Mouse (Mus musculus): Measurements from ENCODE around the gene Ldlrap1.

The Ldlrap1 gene

GRCm38 (mm10) chr4:134751682-134752380 is 16.0 kb downstream of the Ldlrap1 start:
- DNase-seq (ENCODE audit: low spot score in 2 of 2): no peak

DNA sequence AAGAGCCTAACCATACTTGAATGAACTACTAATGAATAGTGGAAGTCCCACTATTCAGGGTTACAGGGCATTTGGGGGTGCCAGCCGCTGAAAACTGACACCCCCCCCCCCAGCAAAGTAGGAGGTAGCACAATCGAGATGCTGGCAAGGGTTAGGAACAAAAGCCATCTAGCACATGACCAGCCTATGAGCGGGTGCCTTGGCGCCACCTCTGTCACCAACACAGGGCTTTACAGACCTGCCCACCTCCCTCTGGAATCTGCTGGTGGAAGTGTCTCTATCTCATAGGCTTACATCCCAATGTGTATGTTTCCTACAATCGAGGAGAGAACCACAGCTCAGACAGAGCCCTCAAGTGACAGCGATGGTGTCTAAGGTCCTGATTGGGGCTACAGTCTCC is 17.0 kb downstream of the Ldlrap1 start:
- DNase-seq (ENCODE audit: low spot score in 2 of 2): no peak

DNA sequence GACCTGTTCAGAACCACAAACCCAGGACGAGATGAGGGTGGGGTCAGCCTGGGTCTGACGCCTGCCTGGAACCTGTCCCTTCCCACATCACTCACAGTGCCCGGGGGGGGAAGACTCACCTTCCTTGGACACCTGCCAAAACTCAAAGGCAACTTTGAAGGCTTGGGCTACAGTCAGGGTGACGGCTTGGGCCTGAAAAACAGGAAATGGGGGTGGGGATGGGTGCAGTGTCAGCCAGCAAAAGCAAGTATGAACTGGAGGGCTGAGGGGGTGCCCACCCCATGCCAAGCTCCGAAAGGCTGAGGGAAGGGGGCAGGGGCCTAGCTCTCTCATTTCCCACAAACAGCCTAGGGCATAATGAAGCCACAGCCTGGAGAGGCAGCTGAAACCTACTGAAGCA is 17.6 kb downstream of the Ldlrap1 start:
- DNase-seq (ENCODE audit: low spot score in 2 of 2): no peak

DNA sequence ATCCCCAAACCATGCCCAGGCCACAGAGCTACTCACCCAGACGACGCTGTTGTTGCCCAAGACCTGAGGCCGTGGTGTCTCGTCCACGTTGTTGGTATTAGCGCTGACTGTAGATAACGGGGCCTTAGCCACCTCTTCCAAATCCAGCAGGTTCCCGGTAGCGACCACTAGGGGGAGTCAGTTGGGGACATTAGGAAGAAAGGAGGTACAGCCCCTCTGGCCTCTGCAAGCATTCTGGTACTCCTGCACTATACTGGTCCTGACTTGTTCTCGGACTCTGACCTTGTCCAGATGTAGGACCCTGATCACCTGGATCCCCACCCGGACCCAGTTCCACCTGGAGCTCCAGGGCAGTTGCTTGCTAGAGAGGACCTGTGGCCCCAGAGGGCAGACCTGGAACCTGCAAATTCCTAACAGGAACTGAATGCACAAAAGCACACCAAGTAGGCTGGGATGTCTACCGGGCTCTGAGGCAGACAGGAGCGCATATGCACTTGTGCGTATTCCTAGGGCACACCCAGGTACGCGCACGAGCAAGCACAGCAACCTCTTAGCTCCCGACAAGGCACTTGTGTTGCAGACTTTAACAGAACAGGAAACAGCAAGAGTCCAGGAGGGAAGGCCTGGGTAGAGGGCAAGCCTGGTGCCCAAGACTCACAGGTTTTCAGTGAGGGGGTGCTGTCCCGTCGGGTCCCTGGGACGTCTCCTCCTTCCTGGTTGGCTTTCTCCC is 18.4 kb downstream of the Ldlrap1 start:
- DNase-seq (ENCODE audit: low spot score in 2 of 2): no peak

DNA sequence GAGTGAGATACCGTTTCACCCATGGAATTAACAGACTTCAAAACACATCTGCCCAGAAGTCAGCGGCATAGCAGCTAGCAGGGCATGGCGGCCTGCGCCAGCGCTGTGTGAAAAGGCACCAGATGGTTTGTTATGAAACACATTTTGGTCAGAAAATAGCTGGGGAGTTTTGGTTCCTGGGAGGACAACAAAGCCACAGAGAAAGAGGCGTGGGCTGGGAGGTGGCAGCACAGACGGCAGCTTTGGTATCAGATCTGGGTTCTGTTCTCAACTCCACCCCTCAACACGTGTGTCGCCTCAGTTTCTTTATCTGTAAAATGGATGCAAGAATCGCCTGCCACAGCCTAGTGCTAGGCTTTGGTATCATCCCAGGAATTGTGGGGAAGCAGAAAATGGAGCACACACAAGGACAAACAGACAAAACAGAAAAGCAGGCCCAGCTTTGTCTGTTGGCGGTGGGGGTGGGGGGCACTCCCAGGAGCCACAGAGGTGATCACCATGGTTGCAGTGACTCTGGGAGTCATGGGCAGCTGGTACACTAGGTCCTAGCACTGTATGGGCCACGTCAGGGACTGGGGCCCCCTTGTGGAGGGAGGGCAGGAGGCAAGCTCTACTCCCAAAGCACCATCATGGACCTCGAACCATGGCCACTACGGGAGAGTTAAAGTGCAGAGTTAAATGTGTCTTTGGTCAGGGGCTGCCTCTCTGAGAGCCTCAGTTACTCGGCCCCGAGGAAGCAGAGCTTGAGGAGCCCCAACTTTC is 21.7 kb downstream of the Ldlrap1 start:
- no peak for DNase-seq (ENCODE audit: low spot score in 2 of 2)

GRCm38 (mm10) chr4:134743881-134744633 is 23.8 kb downstream of the Ldlrap1 start:
- no peak for DNase-seq (ENCODE audit: low spot score in 2 of 2)

DNA sequence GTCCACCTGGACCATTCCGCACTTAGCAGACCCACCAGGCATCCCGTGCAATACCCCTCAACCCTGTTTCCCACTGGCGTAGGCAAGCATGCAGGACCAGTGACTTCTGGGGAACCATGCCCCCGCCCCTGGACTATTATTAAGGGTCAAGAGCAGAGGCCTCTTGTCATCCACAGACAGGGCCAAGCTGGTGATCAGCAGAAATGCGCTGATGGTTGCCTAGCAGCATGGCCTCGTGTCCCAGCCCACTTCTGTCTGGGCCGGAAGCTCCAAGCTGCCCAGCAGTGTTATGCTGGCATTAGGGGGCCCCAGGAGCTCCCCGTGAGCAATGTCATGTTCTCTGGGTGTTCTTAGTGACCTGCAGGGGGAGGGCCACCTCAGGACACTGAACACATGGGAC is 25.9 kb downstream of the Ldlrap1 start:
- DNase-seq (ENCODE audit: low spot score in 2 of 2): no peak

- no peak for DNase-seq (ENCODE audit: low spot score in 2 of 2)
Measured at GRCm38 (mm10) chr4:134740186-134740585, 27.6 kb downstream of the Ldlrap1 start.

DNA sequence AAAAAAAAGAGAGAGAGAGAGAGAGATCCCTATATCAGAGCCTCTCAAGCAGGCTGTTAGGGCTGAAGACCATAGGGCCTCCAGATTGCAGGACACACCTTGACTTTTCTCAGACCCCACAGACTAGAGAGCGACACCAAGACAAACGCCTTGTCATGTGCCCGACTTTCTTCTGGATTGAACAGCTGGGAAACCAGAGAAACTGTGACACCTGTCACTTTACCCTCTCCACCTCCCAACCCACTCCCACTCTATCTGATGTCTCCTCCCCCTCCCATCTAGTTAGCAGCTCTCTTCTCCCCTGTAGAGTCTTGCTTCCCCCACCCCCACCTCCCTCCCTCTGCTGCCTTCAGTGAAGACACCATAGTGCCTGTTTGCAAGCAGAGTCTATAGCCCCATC is 28.3 kb downstream of the Ldlrap1 start:
- DNase-seq (ENCODE audit: low spot score in 2 of 2): no peak

GRCm38 (mm10) chr4:134737365-134737910 is 30.4 kb downstream of the Ldlrap1 start:
- no peak for DNase-seq (ENCODE audit: low spot score in 2 of 2)

GRCm38 (mm10) chr4:134736147-134736546 is 31.7 kb downstream of the Ldlrap1 start:
- DNase-seq (ENCODE audit: low spot score in 2 of 2): no peak

DNA sequence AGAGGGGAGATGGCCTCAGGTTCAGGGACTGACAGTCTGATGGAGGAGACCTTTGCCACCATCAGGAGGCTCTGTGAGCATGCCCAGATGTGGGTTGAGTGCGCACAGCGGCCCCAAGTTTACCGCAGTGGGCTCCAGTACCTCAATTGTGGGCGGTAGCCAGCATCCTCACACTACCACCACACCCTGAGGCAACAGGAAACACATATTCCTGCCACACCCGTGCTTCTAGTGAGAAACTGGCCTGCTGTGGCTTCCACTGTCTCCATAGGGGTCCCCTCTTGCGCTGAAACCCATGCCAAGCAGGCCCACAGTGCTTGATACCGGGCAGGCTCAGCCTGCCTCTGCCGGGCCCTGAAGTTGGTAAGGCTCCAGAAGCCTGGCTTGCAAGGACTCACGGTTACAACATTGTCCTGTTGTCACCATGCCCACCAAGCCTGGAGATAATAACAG is 33.2 kb downstream of the Ldlrap1 start:
- DNase-seq (ENCODE audit: low spot score in 2 of 2): no peak

GRCm38 (mm10) chr4:134734038-134734628 is 33.7 kb downstream of the Ldlrap1 start:
- no peak for DNase-seq (ENCODE audit: low spot score in 2 of 2)

GRCm38 (mm10) chr4:134733371-134733770 is 34.5 kb downstream of the Ldlrap1 start:
- no peak for DNase-seq (ENCODE audit: low spot score in 2 of 2)

GRCm38 (mm10) chr4:134730106-134730505 is 37.7 kb downstream of the Ldlrap1 start:
- no peak for DNase-seq (ENCODE audit: low spot score in 2 of 2)

GRCm38 (mm10) chr4:134725735-134726345 is 42.0 kb downstream of the Ldlrap1 start:
- no peak for DNase-seq (ENCODE audit: low spot score in 2 of 2)

- DNase-seq (ENCODE audit: low spot score in 2 of 2): no peak
Measured at GRCm38 (mm10) chr4:134724974-134725373, 42.9 kb downstream of the Ldlrap1 start.

- DNase-seq (ENCODE audit: low spot score in 2 of 2): no peak
Measured at GRCm38 (mm10) chr4:134723251-134723650, 44.6 kb downstream of the Ldlrap1 start.

DNA sequence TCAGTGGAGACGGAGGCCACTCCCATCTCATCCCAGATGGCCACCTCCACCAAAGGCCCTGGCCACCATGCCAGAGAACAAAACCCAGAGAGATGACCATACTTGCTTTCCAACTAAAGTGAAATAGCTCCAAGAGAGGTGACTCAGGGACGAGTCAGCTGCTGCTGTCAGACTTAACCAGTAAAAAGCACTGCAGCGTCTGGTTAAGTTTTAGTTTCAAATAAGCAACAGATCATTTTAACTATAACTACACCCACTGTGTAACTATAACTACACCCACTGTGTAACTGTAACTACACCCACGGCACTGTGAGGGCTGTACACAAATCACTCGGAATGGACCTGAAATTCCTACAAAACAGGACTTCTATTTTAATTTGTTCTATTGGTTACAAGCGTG is 46.7 kb downstream of the Ldlrap1 start:
- no peak for DNase-seq (ENCODE audit: low spot score in 2 of 2)

- DNase-seq (ENCODE audit: low spot score in 2 of 2): no peak
Measured at GRCm38 (mm10) chr4:134720371-134720770, 47.5 kb downstream of the Ldlrap1 start.

GRCm38 (mm10) chr4:134719489-134719888 is 48.3 kb downstream of the Ldlrap1 start:
- DNase-seq (ENCODE audit: low spot score in 2 of 2): no peak
